Mouse (Mus musculus) urinary bladder, postnatal 4 days (tissue): ENCODE measurements at regions not wholly inside any gene's neighbourhood (a gene's known extent, or its start where the extent isn't known, plus 50 kb on each side); places are given as distances from the start of the nearest gene placed in this dataset.
A peak's percentile ranks its signal among the peaks of the same experiment; 100 is the strongest.

Source experiments
- DNase-seq, 2 experiments: peaks; one replicate each; pipeline ENCODE4 v3.0.0; 2021 to 2022; ENCODE audit warnings: low spot score in 2 of 2

DNA sequence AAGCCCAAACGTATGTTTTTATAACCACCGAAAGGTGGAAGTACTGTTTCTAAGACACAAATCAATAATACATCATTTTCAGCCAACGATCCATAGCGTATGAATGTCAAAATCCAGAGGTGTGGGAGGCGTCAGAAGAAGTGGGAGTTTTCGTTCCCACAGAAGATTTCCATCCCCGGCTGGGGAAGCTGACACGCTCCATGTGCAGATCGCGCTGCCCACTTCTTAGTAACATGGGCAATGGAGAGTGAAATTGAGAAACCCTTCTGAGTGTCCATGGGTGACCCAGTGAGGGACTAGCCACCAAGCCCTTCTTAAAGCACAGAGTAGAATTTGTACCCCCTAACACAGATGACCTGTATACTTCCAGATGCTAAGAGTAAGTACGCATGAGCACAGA is 110.1 kb upstream of the Sh3bp4 start:
- DNase-seq: no peak

DNA sequence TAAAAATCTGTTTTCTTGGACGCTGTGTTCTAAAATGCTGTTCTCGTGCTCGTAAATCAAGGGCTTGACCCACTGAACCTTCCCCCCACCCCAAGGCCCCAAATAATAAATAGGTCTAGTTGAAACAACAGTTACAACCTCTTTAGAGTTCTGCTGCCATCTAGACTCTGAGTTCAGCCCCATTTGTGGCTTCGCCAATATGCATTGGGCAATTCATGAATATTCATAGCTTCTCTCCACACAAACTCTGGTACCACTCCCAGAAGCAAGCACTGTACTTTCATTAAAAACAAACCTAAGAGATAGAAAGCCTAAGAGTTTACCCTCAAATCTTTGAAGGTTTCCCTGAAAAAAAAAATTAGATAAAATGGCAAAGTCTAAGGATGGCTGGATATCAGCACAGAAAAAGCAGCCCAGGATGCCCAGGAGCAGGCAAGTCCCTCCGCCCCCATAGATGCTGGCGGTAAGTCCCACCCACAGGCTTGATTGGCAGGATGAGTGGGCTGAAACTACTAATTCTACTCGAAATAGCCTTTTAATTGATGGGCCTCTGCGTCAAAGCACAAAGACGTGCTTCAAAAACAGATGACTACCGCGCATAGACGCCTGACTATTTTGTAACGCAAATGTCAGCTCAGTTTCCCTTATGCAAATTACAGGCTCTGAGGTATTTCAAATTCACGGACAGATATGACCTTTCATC is 106.0 kb upstream of the Sh3bp4 start:
- no peak for DNase-seq

DNA sequence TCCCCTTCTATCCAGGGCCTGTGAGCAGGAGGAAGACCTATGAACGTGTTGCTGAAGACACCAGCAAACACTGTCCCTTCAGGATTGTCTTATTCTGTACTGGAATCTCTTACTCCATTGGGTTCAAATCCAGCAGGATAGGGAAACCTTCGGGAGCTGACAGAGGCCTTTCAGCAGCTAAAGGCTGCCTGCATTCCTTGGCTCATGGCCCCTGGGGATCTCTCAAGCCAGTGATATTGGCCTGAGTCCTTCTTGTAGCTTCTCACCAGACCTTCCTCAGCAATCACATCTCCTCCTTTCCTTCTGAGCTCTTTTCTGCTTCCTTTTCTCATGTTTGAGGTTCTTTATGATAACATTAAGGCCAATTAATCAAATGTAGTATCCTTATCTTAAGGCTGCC is 103.8 kb upstream of the Sh3bp4 start:
- DNase-seq: no peak

DNA sequence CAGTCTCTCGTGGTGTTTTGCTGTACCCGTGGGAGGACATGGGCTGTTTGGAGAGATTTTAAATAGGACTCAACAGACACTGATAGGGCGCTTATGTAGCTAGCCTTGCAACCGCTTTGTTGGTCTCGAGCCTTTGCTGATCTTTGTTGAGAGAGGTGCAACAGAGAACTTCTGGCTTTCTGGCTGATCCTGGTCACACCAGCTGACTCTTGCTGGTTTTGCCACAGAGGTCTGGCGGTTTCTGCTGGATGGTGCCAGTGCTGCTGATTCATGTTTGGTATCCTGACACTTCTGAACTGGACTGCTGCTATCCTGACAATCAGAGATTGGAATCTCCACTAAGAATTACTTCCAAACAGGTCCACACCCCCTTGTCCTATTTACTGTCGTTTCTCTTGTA is 102.1 kb upstream of the Sh3bp4 start:
- no peak for DNase-seq

DNA sequence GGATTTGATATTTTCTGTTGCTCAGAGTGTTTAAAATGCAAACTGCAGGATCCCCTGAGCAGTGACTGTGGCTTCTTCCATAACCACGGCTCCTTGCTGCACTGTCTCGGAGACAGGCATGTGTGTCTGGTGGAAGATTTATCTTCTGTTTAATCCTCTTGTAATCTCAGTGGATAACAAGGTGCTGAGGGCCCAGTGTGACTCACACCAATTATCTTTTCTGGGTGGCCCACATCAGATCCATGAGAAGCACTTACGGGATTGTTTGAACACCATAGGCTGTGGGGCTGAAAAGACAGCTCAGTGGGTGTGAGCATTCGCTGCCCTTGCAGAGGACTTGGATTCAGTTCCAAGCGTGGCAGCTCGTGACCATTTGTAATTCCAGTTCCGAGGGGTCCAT is 101.2 kb upstream of the Sh3bp4 start:
- no peak for DNase-seq

DNA sequence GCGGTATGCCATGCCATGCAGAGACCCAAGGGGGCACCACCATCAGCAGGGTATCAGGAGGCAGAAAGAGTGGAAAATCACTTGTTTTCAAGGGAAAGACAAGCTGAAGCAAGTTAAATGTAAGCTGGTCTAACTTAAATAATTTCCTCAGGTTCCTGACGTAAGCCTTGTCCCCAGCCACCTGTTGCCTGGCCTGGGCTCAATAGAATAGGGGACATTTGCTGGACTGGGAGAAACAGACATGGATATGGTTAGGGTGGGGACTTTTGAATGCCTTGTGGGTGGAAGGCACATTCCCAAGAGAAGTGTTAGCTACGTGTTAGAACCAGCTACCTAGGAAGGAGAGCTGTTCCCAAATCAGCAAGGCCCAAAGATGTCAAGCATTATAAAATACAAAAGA is 100.6 kb upstream of the Sh3bp4 start:
- DNase-seq: no peak

DNA sequence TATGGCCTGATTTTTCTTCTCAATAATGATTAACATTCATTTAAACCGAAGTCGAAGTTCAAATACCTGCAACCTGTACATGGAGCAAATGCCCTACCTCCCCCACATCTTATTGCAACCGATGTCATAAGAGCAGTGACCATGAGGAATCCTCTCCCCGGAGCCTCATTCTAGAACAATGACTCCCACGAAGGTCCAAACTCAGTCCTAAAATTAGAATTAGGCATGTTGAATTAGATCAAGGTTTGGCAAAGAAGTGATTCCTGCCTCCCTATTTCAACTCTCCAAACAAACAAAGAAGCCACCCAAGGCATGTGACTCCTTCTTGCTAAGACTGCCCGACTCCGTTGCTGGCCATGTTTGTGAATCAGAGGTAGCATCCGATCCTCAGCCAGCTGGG is 94.1 kb upstream of the Sh3bp4 start:
- DNase-seq: no peak

DNA sequence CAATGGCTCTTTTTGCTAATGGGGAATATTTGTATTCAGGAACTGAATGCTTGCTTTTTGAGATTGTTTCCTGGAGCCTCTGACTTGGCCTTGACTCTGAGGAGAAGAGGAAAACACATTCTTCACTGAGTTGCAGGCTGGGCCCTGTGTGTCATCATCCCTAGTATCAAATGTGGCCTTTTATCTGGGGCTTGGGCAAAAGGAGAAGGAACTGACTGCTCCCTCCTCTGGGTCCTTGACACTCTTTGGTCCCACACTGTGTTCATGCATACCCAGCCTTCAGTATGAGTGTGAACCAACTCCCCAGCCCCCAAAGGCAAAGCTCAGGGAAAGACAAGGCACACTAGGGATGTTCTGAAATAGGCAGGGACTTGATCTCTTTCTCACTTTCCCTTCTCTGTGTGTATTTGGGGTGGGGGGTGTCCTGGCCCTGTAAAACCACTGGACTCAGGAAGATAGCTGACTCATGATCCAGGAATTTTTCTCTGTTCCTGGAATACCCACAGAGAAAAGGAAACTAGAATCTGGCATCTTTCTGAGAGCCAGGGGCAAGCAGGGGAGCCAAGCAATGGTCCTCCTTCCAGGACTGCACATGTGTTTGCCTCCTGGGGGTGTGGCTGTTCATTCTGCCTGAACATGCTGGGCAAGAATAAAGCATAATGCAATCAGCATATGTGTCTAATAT is 82.1 kb upstream of the Sh3bp4 start:
- DNase-seq: no peak

DNA sequence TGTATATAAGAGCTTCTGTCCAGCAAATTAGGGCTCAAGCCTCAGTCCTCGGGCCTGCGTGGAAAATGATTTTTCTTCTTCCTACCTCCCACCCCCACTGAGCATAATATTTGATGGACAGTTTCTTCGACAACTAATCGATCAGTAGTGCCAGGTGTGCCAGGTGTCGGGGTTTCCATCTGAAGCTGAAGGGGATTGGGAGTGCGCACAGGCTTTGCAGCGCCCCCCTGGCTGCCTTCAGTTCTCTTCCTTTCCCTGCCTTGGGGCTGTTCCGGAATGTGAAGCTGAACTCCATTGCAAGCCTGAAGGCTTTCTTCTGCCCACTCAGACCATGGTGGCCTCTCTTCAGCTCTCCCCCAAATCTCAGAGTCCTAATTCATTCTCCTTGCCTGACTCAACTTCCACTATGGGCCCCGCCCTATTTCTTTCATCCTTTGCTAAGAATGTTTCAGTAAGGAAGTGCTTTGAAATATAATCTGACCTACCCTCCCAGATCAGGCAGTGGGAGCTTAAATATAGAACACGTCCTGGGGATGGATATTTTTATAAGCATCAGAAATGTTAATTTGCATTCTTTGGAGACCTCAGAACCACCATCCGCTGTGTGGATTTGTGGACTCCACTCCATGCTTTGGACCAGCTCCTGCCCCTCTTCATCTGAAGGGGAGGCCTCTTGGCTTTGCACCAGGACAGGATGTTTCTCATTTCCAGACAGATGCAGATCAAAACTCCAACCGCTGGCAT is 75.5 kb upstream of the Sh3bp4 start:
- DNase-seq: no peak

DNA sequence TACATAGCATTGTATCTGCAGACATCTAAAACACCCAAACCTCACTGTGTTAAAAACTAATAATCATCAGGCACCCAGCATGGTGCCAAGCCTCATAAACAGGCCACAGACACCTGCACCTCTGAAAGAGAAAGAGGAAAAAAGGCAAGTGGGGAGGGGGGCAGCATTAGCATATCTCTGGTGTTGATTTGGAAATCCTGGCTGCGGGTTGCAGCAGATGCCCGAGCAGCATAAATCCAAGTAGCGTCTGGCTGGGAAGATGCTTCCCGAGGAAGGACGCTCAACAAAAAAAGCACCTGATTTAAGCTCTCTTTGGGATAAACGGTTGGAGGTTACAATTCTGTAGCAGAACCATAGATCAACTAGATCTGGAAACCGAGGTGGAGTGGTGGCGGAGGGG is 74.3 kb upstream of the Sh3bp4 start:
- no peak for DNase-seq

DNA sequence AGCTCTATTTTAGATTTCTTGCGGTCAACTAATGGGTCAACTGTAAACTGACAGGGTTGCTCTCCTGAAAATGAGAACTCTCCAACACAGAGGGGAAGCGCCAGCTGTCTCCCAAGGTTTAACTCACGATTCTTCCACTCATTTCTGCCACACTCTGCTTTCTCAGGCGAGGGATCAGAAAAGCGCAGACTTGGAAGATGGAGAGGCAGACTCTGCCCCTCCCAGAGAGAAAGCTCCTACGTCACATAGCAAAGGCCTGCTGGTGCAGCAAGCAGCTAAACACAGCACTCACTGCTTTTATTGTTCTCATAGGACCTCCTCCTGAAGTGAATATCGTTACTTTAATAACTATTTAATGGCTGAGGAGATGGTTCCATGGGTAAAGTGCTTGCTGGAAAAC is 73.6 kb upstream of the Sh3bp4 start:
- DNase-seq: no peak

DNA sequence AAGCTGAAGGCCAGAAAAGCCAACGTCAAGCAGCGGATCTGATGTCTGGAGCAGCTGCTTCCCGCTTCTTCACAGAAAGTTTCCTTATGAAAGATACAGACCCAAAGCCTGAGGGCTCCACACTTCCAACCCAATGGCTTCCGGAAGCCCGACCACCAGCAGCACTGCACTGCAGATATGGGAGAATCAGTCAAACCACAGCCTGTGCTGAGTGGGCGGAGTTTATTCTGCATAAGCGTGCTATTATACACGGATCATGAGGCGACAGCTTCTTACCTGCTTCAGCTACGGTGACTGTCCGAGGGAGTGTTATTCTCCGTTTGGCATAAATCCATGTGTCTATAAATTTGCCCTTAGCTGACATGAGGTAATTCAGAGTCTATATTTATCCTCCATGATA is 72.4 kb upstream of the Sh3bp4 start:
- DNase-seq: no peak

DNA sequence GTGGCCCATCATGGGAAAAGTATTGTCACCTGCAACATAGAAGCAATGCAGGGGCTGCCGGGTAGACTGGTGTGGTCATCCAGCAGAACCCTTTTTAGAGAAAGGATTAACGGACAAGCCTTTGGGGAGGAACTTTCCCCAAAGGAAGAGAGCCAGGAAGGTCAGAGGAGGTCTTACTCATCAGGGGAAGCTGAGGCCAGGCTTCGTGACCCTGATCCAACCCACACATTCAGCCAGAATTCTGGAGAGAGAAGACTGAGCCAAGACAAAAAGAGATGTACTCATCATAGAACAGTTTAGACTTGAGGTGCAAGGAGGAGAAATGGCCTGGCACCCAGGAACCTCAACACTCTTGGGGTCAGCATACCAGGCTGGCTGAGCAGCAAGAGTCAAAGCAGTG is 67.9 kb upstream of the Sh3bp4 start:
- DNase-seq: no peak

DNA sequence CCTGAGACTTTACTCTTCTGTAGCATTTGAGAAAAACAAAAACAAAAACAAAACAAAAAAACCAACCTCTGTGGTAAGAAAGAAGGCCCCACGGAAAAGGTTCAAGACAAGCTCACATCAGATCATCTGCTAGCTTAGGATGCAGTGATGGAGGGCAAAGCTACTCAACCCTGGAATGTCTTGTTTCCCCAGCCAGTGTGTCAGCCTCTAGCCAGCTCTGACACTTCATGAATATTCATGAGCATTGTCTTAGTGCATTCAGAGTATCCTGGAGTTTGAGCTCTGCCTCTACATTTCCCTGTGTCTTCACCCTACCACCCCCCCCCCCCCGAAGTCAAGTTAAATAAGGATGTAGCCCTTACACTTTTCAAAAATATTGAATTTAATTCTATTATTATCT is 66.5 kb upstream of the Sh3bp4 start:
- no peak for DNase-seq

DNA sequence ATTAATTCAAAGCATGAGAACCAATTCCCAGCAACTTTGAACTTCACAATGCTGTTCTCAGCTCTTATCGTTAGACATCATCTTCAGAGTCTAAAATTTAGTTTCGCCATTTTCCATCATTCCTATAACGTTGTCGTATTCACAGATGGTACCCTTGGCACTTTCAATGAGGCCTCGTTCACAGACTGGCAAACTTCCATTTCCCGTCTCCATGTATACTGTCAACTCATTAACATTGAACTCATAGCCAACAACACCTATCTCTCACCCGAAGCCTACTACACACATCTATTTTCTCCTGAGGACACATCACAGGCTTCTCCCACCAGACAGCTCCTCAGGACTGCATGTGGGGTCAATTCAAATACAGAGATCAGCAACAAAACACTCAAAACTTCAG is 62.7 kb upstream of the Sh3bp4 start:
- no peak for DNase-seq

DNA sequence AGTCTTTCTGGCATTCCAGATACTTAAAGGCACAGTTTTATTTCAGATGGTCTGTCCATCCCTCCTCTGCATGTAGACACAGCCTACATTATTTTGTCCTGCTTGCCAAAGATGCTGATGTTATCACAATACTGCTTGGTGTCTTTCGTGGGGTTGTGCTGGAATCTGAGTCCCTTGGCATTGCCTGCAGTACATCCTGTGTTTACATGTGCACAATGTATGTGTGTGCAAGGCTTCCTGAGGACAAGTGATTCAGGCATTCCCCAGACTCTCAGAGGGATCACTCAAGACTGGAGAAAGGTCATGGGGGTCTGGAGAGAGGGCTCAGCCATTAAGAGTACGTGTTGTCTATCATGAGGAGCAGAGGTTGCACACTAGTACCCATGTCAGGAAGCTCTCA is 60.0 kb upstream of the Sh3bp4 start:
- no peak for DNase-seq

DNA sequence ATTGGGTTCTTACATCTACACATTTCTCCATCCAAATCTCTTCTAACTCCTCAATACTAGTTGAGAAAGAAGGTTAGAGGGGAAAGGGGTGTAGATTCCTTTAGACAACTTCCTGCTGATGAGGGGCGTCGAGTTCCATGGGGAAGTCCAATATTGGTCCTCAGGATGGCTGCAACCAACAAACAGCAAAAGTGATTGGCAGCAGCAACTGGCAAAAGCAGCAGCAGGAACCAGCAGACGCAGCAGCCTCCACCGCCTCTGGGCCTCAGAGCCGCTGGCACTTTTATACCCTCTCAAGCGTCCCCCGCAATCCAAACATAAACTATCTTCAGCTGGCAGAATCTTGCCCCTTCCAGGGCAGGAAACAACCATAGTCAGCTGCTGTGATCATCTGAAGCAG is 58.8 kb upstream of the Sh3bp4 start:
- DNase-seq: no peak

DNA sequence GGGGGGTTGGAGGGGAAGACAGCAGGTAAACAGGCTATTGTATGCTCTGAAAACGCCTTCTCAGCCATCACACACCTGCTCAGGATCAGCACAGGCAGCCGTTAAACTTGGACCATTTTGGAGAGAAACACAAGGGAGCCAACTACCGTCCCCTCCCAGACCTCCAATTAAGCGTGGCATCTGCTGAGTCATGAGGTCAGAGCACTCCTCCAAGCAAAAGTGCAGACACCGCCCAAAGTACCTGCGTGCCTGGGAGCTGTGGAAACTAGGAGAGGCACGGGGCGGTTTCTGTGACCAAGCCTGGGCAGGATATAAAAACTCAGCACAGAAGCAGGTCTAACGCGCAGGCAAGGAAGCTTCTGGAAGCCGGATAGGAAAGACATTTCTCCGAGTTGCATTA is 54.8 kb upstream of the Sh3bp4 start:
- DNase-seq: peak in 1 of 2 experiments; percentile 29

DNA sequence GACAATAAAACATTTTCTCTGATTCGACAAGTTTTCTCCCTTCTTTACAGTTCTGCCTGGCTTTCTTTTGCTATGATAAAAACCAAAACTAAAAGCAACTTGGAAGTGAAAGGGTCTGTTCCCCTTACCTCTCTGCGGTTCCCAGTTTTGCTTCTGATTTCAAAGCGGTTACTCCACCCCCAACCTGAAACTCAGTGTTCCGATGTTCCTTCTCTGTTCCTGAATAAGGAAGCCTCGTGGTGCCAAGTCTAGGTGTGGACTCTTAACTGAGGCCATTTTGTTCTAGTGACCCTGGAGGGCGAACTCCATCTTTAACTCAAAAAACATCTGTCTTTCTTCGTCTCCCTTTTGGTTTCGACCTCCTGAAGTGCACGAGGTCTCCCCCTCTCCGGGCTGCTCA is 54.4 kb upstream of the Sh3bp4 start:
- DNase-seq: no peak

DNA sequence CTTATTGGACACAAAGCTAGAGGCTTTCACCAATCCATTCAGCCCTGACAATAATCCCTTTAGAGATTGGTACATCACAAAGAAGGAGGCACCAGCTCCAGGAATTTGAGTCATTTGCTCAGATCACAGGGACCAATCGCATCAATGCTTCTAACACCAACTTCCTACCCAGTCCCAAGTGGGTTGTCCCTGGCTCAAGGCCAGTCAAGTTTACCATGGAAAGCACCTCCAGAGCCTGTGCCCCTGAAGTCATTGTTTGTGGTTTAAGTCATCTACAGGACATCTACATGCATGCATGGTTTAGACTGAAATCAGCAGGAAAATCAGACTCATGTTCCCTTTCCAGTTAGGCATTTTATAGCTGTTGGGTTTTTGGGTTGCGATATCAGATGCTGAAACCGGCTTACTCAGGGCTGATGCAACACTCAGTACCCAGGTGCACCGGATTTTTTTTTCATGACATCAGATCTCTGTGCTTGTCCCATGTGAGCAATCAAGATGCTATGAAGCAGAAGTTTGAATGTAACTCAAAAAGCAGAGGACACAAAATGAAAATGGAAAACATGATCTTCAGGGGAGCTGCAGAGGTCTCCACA is 50.3 kb upstream of the Sh3bp4 start:
- DNase-seq: no peak
